Mouse (Mus musculus): Measurements from ENCODE around the gene 1700001F09Rik. TPM values are rescaled to one million over a fixed set of nuclear protein-coding genes. Genes with fewer than 3 reads are reported as not detected.

1700001F09Rik gene
- polyA plus RNA-seq (2017; shearing (Covaris generic)), result not detected

DNA sequence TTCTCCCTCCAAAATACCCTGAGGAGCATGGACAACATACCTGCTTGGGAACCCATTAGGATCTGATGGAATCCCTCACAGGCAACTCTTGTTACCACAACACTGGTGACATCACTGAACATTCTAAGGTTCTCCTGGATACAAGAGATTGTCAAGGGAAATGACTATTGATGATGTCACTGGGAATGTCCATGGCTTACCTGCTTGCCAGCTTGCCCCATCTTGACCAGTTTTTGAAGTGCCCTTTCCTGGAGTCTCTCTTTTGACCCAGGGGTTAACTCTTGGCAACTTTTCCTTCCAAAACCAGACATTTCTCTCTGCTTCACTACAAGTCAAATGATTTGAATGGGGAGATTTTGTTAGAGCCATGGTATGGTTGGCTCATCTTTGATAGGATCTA is at the start of gene 1700001F09Rik:
1700001F09Rik (minus strand) TSS at position 101 of the 400 bp plus-strand sequence.

DNA sequence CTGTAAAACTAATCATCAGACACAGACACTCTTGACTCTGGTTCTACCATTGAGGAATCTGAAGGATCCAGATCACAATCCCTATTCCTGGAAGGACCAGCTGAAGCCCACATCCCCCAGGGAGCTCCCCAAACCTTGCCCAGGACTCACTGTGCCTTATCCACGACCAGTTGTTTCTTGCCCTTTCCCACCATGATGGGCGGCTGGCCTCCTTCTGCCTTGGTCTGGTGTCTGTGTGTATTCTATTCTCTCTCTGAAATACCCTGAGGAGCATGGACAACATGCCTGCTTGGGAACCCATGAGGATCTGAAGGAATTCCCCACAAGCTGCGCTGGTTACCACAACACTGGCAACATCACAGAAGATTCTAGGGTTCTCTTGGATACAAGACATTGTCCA is 54.1 kb downstream of the 1700001F09Rik start, which contains the start of gene Gm8127:
Gm8127 (minus strand) TSS at position 330 of the 400 bp plus-strand sequence.

Other genes with a start within 250 kb of the 1700001F09Rik start
- not detected for gene Gm8104, start 247.2 kb downstream of the 1700001F09Rik start, polyA plus RNA-seq (2017; shearing (Covaris generic))
- gene Gm7233, start 167.9 kb downstream of the 1700001F09Rik start, polyA plus RNA-seq (2017; shearing (Covaris generic)), result not detected
- gene Gm8122, start 112.5 kb downstream of the 1700001F09Rik start, polyA plus RNA-seq (2017; shearing (Covaris generic)), result not detected
- gene Gm8126, start 89.2 kb downstream of the 1700001F09Rik start, polyA plus RNA-seq (2017; shearing (Covaris generic)), result not detected
- not detected for gene Gm9732, start 72.8 kb downstream of the 1700001F09Rik start, polyA plus RNA-seq (2017; shearing (Covaris generic))
- not detected for gene Gm8127, start 54.0 kb downstream of the 1700001F09Rik start, polyA plus RNA-seq (2017; shearing (Covaris generic))
- not detected for gene Gm8138, start 68.5 kb upstream of the 1700001F09Rik start, polyA plus RNA-seq (2017; shearing (Covaris generic))
- gene Gm5799, start 195.8 kb upstream of the 1700001F09Rik start, polyA plus RNA-seq (2017; shearing (Covaris generic)), result not detected
- not detected for gene Gm17654, start 231.3 kb upstream of the 1700001F09Rik start, polyA plus RNA-seq (2017; shearing (Covaris generic))